Mouse (Mus musculus): Measurements from ENCODE around the gene Ddx54. TPM values are rescaled to one million over a fixed set of nuclear protein-coding genes. Genes with fewer than 3 reads are reported as not detected.

Ddx54 gene
- polyA plus RNA-seq, 1 experiment, result 14.9 TPM

GRCm38 (mm10) chr5:120604839-120605238 lies 7.7 kb upstream of the Ddx54 start:
- no peaks in the 10 kb centered on the region for H3K27me3 ChIP-seq (ENCODE audit: control insufficient read depth, insufficient read depth, low read length)
- H3K4me1 ChIP-seq (ENCODE audit: control insufficient read depth, insufficient read depth, low read length), result peaks cover 21% of the 10 kb centered on the region
- no peaks in the 10 kb centered on the region for H3K36me3 ChIP-seq (ENCODE audit: control insufficient read depth, insufficient read depth, low read length)
- TF ChIP-seq CTCF (IDR thresholded peaks at IDR 0.05; ENCODE audit: control insufficient read depth, insufficient read depth, insufficient replicate concordance, low read depth, low read length) (peak; percentile 49; the same call in 1 of the 2 replicates), POLR2A (IDR thresholded peaks at IDR 0.05; ENCODE audit: control insufficient read depth, low read depth, low read length) (no peak)
- no peak overlapping the region for H3K27ac ChIP-seq (ENCODE audit: control insufficient read depth, insufficient read depth, low read depth, low read length)
- no peak overlapping the region for H3K4me3 ChIP-seq (ENCODE audit: control insufficient read depth, low read depth, low read length)

- TF ChIP-seq POLR2A (IDR thresholded peaks at IDR 0.05; ENCODE audit: control insufficient read depth, low read depth, low read length), result no peak
- TF ChIP-seq CTCF (IDR thresholded peaks at IDR 0.05; ENCODE audit: control insufficient read depth, insufficient read depth, insufficient replicate concordance, low read depth, low read length), result no peak
- peaks cover 21% of the 10 kb centered on the region for H3K4me1 ChIP-seq (ENCODE audit: control insufficient read depth, insufficient read depth, low read length)
- H3K4me3 ChIP-seq (ENCODE audit: control insufficient read depth, low read depth, low read length), result peak overlapping the region; percentile 25; the same call in 1 of the 2 replicates
- no peaks in the 10 kb centered on the region for H3K36me3 ChIP-seq (ENCODE audit: control insufficient read depth, insufficient read depth, low read length)
- no peaks in the 10 kb centered on the region for H3K27me3 ChIP-seq (ENCODE audit: control insufficient read depth, insufficient read depth, low read length)
- no peak overlapping the region for H3K27ac ChIP-seq (ENCODE audit: control insufficient read depth, insufficient read depth, low read depth, low read length)
These were observed 7.3 kb upstream of the Ddx54 start for GRCm38 (mm10) chr5:120605241-120605661.

DNA sequence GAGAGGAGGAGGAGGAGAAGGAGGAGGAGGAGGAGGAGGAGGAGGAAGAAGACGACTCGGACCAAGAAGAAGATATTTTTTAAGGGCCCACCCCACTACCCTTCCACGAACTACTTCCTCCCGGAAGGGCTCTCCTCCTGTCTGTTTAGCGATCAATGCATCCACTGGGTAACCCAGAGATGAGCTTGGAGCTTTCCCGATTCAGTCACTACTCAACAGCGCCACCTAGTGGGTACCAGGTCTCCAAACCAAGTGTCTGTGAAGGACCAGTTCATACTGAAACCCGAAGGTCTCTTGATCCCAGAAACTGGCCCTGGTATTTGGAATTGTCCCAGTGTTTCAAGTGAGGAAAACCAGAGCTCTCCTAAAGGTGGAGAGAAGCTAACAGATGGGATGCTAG lies 6.9 kb upstream of the Ddx54 start:
- H3K36me3 ChIP-seq (ENCODE audit: control insufficient read depth, insufficient read depth, low read length), result no peaks in the 10 kb centered on the region
- peak; percentile 58; the same call in 1 of the 2 replicates for TF ChIP-seq CTCF (IDR thresholded peaks at IDR 0.05; ENCODE audit: control insufficient read depth, insufficient read depth, insufficient replicate concordance, low read depth, low read length)
- TF ChIP-seq POLR2A (IDR thresholded peaks at IDR 0.05; ENCODE audit: control insufficient read depth, low read depth, low read length), result no peak
- H3K27me3 ChIP-seq (ENCODE audit: control insufficient read depth, insufficient read depth, low read length), result no peaks in the 10 kb centered on the region
- no peak overlapping the region for H3K4me3 ChIP-seq (ENCODE audit: control insufficient read depth, low read depth, low read length)
- peaks cover 21% of the 10 kb centered on the region for H3K4me1 ChIP-seq (ENCODE audit: control insufficient read depth, insufficient read depth, low read length)
- no peak overlapping the region for H3K27ac ChIP-seq (ENCODE audit: control insufficient read depth, insufficient read depth, low read depth, low read length)

DNA sequence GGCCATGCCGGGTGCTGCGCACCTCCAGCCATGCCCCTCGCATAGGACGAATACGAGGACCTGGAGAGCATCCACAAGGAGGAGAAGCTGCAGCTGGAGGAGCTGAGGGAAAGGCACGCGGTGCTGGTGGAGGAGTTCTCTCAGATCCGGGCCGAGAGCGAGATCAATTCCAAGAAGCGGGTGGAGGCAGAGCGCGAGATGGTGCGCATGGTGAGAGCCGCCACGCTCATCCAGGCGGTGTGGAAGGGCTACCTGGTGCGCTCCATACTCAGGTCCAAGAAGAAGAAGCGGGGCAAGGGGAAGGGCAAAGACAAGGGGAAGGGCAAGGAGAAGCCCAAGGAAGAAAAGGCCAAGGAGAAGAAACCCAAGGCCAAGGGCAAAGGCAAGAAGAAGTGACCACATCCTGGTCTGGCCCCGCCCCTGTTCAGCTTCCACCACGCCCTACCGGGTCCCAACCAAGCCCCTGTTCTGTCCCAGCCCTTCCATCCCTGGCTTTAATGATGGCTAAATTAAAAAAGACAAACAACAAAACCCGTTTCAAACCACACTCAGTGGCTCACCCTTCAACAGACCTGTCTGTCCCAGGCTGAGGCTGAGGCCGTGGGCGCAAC lies 5.8 kb upstream of the Ddx54 start:
- no peaks in the 10 kb centered on the region for H3K36me3 ChIP-seq (ENCODE audit: control insufficient read depth, insufficient read depth, low read length)
- no peak overlapping the region for H3K27ac ChIP-seq (ENCODE audit: control insufficient read depth, insufficient read depth, low read depth, low read length)
- no peaks in the 10 kb centered on the region for H3K27me3 ChIP-seq (ENCODE audit: control insufficient read depth, insufficient read depth, low read length)
- peaks cover 27% of the 10 kb centered on the region for H3K4me1 ChIP-seq (ENCODE audit: control insufficient read depth, insufficient read depth, low read length)
- TF ChIP-seq CTCF (IDR thresholded peaks at IDR 0.05; ENCODE audit: control insufficient read depth, insufficient read depth, insufficient replicate concordance, low read depth, low read length) (no peak), POLR2A (IDR thresholded peaks at IDR 0.05; ENCODE audit: control insufficient read depth, low read depth, low read length) (no peak)
- H3K4me3 ChIP-seq (ENCODE audit: control insufficient read depth, low read depth, low read length), result no peak overlapping the region

GRCm38 (mm10) chr5:120607335-120607734 lies 5.2 kb upstream of the Ddx54 start:
- no peaks in the 10 kb centered on the region for H3K36me3 ChIP-seq (ENCODE audit: control insufficient read depth, insufficient read depth, low read length)
- H3K4me1 ChIP-seq (ENCODE audit: control insufficient read depth, insufficient read depth, low read length), result peaks cover 31% of the 10 kb centered on the region
- H3K4me3 ChIP-seq (ENCODE audit: control insufficient read depth, low read depth, low read length), result no peak overlapping the region
- no peak for TF ChIP-seq CTCF (IDR thresholded peaks at IDR 0.05; ENCODE audit: control insufficient read depth, insufficient read depth, insufficient replicate concordance, low read depth, low read length)
- TF ChIP-seq POLR2A (IDR thresholded peaks at IDR 0.05; ENCODE audit: control insufficient read depth, low read depth, low read length), result no peak
- H3K27ac ChIP-seq (ENCODE audit: control insufficient read depth, insufficient read depth, low read depth, low read length), result no peak overlapping the region
- no peaks in the 10 kb centered on the region for H3K27me3 ChIP-seq (ENCODE audit: control insufficient read depth, insufficient read depth, low read length)

DNA sequence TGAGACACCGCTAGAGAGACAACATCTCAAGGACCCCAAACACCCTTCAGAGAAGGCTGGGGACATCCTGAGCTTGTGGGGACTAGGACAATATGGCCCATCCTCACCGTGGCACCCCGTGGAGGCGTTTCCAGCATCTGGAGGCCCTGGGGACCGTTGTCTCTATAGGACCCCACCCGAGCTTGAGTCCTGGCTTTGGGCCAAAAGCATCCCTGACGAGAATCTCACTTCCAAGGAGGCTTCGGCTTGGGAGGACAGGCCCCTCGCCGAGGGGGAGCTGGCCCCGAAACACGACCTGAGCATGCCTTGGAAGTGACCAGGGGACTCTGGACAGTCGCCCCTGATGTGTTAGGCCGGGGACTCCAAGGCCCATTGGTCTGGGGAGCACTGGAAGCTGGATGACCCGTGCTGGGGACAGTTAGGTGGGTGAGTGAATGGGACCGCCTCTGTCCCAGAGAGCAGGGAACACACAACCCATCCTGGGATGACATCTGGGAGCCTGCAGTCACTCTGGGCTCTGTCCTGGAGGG lies 3.2 kb upstream of the Ddx54 start:
- Histone ChIP-seq H3K27ac (ENCODE audit: control insufficient read depth, insufficient read depth, low read depth, low read length) (no peak overlapping the region), H3K4me1 (ENCODE audit: control insufficient read depth, insufficient read depth, low read length) (peaks cover 38% of the 10 kb centered on the region), H3K27me3 (ENCODE audit: control insufficient read depth, insufficient read depth, low read length) (no peaks in the 10 kb centered on the region), H3K36me3 (ENCODE audit: control insufficient read depth, insufficient read depth, low read length) (no peaks in the 10 kb centered on the region), H3K4me3 (ENCODE audit: control insufficient read depth, low read depth, low read length) (no peak overlapping the region)
- no peak for TF ChIP-seq POLR2A (IDR thresholded peaks at IDR 0.05; ENCODE audit: control insufficient read depth, low read depth, low read length)
- no peak for TF ChIP-seq CTCF (IDR thresholded peaks at IDR 0.05; ENCODE audit: control insufficient read depth, insufficient read depth, insufficient replicate concordance, low read depth, low read length)

DNA sequence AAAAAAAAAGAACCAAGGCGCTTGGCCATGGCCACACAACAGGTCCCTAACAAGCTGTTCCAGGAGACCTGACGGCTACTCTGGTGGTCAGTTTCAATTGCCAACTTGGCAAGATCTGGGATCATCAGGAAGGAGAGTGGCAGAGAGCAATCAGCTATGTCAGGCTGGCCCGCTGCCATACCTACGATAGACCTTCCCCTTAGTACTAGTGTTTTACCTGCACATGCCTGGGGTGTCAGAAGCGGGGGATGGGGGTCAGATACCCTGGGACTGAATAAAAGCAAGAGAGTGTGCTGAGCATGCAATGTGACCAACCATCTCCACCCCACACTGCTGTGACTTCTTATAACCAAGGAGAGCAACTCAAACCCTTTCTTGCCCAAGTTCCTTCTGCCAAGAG lies 1.6 kb upstream of the Ddx54 start:
- Histone ChIP-seq H3K4me3 (ENCODE audit: control insufficient read depth, low read depth, low read length) (no peak overlapping the region), H3K27me3 (ENCODE audit: control insufficient read depth, insufficient read depth, low read length) (no peaks in the 10 kb centered on the region)
- no peak for TF ChIP-seq POLR2A (IDR thresholded peaks at IDR 0.05; ENCODE audit: control insufficient read depth, low read depth, low read length)
- no peak for TF ChIP-seq CTCF (IDR thresholded peaks at IDR 0.05; ENCODE audit: control insufficient read depth, insufficient read depth, insufficient replicate concordance, low read depth, low read length)

More for the DNA sequence above, 1.6 kb upstream of the Ddx54 start:
- H3K27ac ChIP-seq (ENCODE audit: control insufficient read depth, insufficient read depth, low read depth, low read length), result no peak overlapping the region
- peaks cover 31% of the 10 kb centered on the region for H3K4me1 ChIP-seq (ENCODE audit: control insufficient read depth, insufficient read depth, low read length)
- H3K36me3 ChIP-seq (ENCODE audit: control insufficient read depth, insufficient read depth, low read length), result no peaks in the 10 kb centered on the region

All from testis, adult 2 months (tissue).